Mouse (Mus musculus): ENCODE data around the gene Olfr190. TPM values are rescaled to one million over a fixed set of nuclear protein-coding genes. Genes with fewer than 3 reads are reported as not detected.

The Olfr190 gene
- not detected for total RNA-seq (2023)

DNA sequence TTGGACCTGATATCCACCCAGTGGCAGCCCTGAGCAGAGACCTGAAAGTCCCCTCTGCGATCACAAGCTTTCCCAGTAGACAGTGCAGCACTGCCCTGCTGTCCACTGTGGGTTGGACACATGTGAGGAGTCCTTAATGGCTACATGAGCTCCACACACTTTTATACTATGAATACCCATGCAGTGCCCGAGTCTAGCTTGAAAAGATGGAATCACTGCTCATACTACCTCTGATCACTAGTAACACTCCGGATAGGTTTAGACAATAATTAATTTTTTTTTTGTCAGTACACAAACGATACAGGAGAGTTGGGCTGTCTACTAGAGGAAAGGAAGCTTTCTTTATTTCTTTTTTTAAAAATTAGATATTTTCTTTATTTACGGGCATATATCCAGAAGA is at the start of gene Olfr190:
Gene Olfr190, minus strand, starts transcription at position 101 of the 400 bp plus-strand sequence.

DNA sequence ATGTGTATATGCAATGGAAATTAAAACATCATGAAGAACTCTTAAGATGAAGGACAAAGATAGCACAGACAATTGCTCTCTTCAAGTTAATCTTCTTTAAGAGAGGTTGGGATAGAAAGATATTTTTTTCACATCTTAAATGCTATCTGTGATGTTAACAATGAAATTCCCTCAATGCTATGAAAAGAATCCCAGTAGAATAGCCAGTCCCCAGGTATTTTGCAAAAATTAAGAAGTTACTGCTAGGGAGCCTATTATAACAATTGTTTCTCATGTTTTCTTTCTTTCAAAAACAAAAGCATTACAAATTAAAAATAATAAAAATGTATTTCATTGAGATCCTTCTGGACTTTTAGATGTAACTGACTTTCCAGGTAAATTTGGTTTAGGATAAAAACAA is 43.2 kb upstream of the Olfr190 start, which contains the start of gene Olfr194:
Gene Olfr194, minus strand, starts transcription at position 101 of the 400 bp plus-strand sequence.

GRCm38 (mm10) chr16:59111781-59112180 is 34.0 kb upstream of the Olfr190 start, which contains the start of gene Olfr193:
Gene Olfr193 (minus strand): TSS chr16:59111881.

GRCm38 (mm10) chr16:59089722-59090121 is 11.9 kb upstream of the Olfr190 start, which contains the start of gene Olfr191:
Gene Olfr191 (minus strand): TSS chr16:59089822.

DNA sequence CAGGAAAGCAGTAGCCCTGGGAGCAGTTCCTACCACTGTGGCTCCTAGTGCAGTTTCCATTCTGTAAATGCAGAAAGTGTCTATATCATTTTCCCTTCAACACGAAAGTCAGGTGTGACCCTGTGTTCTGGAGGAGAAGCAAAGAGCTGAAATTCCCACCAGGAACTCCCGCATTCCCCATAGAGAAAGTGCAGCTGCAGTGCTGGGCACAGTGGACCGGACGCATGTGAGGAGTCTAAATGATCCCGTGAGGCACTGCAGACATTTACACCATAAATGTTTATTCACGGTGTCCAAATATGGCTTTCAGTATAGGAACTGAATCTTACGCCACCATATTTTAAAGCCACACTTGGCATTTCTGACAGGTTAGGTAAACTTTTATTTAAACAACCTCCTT is 38.1 kb downstream of the Olfr190 start, which contains the start of gene Olfr187:
Gene Olfr187, minus strand, starts transcription at position 58 of the 400 bp plus-strand sequence.

GRCm38 (mm10) chr16:59030191-59030590 is 47.6 kb downstream of the Olfr190 start, which contains the start of gene Olfr186:
Gene Olfr186 (minus strand): TSS chr16:59030291.

Other genes starting within 250 kb of the Olfr190 start
- gene Olfr177, start 203.2 kb downstream of the Olfr190 start, total RNA-seq (2023): not detected
- not detected for gene Olfr178, start 185.9 kb downstream of the Olfr190 start, total RNA-seq (2023)
- gene Olfr181, start 149.2 kb downstream of the Olfr190 start, total RNA-seq (2023): not detected
- not detected for gene Olfr180, start 148.6 kb downstream of the Olfr190 start, total RNA-seq (2023)
- gene Olfr183, start 82.6 kb downstream of the Olfr190 start, total RNA-seq (2023): not detected
- not detected for gene Olfr186, start 47.7 kb downstream of the Olfr190 start, total RNA-seq (2023)
- not detected for gene Olfr187, start 38.2 kb downstream of the Olfr190 start, total RNA-seq (2023)
- not detected for gene Olfr191, start 11.8 kb upstream of the Olfr190 start, total RNA-seq (2023)
- gene Olfr193, start 33.9 kb upstream of the Olfr190 start, total RNA-seq (2023): not detected
- not detected for gene Olfr194, start 43.1 kb upstream of the Olfr190 start, total RNA-seq (2023)
- not detected for gene Olfr195, start 69.0 kb upstream of the Olfr190 start, total RNA-seq (2023)
- gene Olfr196, start 92.4 kb upstream of the Olfr190 start, total RNA-seq (2023): not detected
- not detected for gene Olfr198, start 125.5 kb upstream of the Olfr190 start, total RNA-seq (2023)
- gene Olfr199, start 141.8 kb upstream of the Olfr190 start, total RNA-seq (2023): not detected
- gene Olfr201, start 194.6 kb upstream of the Olfr190 start, total RNA-seq (2023): not detected
- not detected for gene Olfr202, start 208.8 kb upstream of the Olfr190 start, total RNA-seq (2023)
- gene Olfr203, start 220.9 kb upstream of the Olfr190 start, total RNA-seq (2023): not detected
- not detected for gene Olfr204, start 240.2 kb upstream of the Olfr190 start, total RNA-seq (2023)

Data from CD8-positive naive resting alpha-beta T cell, adult 57 days (primary cell).